Mouse (Mus musculus): ENCODE measurements around the gene Colgalt1.
A peak's percentile ranks its signal among the peaks of the same experiment; 100 is the strongest.

Gene Colgalt1

DNA sequence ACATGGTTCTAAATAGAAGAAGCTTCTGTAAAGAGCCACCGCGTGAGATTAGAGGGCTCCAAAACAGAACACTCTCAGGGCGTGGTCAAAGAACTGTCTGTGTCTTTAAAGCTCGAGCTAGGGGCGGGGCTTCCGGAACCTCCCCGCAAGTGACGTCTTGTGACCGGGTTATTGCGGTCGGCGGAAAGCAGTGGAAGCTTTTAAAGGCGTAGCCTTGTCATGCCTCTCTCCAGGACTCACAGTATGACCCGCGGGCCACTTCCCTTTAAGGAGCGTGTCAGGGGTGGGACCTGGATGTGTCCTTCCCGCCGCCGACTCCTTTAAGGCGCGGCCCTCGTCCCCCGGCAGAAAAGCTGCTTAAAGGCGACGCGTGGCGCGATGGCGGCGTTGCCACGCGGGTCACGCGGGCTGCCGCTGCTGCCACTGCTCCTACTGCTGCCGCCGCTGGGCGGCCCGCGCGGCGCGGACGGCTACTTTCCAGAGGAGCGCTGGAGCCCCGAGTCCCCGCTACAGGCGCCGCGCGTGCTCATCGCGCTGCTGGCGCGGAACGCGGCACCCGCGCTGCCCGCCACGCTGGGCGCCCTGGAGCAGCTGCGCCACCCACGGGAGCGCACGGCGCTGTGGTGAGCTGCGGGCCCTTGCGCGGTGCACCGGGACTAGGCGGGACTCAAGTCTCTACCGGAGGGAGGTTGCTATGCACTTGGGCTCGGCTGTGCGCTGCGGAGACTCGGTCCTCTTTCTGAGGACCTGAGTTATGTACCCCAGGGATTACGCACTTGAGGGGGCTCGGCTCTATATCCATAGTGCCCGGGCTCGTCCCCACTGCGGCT, at the start of gene Colgalt1:
Gene Colgalt1, plus strand, starts transcription at position 177 of the 830 bp plus-strand sequence.
- Histone ChIP-seq H3K4me1 (replicated peaks; ENCODE audit: low read depth, low read length) (peaks cover 45% of the 10 kb centered on the region), H3K27me3 (ENCODE audit: insufficient read depth, low read length) (no peaks in the 10 kb centered on the region), H3K4me3 (replicated peaks; ENCODE audit: low read length) (peak within 1 kb of the TSS; percentile 98), H3K9me3 (ENCODE audit: low read length) (no peaks in the 10 kb centered on the region), H3K36me3 (ENCODE audit: insufficient read depth, low read length) (peaks cover 48% of the 10 kb centered on the region)
- TF ChIP-seq NANOG (IDR thresholded peaks at IDR 0.05; ENCODE audit: borderline replicate concordance, low read length): no peak
- no peak for TF ChIP-seq POU5F1 (IDR thresholded peaks at IDR 0.05; ENCODE audit: borderline replicate concordance, low read length)

DNA sequence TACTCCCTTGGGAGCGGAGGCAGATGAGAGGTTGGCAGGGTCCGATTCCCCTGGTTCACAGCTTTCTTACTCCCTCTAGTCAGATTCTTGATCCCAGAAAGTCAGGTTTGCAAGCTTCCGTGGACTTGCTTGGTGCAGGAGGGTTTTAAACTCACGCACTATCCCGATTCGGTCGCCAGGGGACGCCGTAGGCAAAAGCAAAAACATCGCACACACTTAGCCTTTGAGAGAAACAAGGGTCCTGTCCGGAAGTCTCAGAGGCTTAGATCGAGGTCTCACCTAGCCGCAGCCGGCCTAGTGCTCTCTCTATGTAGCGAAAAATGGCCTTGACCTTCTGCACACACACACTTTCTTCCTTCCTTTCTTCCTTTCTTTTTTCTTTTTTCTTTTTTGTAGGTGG, 49.4 kb upstream of the Colgalt1 start:
- no peaks in the 10 kb centered on the region for H3K36me3 ChIP-seq (ENCODE audit: insufficient read depth, low read length)
- peaks cover 7% of the 10 kb centered on the region for H3K9me3 ChIP-seq (ENCODE audit: low read length)
- peaks cover 39% of the 10 kb centered on the region for H3K4me1 ChIP-seq (replicated peaks; ENCODE audit: low read depth, low read length)
- TF ChIP-seq NANOG (IDR thresholded peaks at IDR 0.05; ENCODE audit: borderline replicate concordance, low read length) (no peak), CTCF (conservative IDR thresholded peaks at IDR 0.05; ENCODE audit: low read length) (peak; percentile 61), POU5F1 (IDR thresholded peaks at IDR 0.05; ENCODE audit: borderline replicate concordance, low read length) (no peak)
- H3K4me3 ChIP-seq (replicated peaks; ENCODE audit: low read length): no peak overlapping the region
- H3K27me3 ChIP-seq (ENCODE audit: insufficient read depth, low read length): peaks cover 77% of the 10 kb centered on the region

DNA sequence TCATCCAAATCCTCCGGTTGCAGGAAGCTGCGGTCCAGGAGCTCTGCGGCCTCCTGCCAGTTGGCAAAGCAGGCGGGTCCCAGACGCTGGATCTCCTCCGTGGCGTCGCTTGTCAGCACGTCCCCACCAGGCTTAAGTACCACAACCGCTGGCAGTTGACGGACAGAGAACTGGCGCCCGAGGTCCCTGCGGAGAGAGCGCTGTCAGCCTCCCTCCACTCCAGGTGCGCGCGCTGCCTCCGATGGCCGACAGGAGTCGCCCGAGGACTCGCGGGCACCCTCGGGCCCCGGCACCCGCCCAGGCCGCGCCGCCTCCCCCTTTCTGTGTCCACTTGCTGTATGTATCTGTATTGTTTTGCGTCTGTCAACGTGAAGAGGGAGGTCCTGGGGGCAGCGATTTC, 48.0 kb upstream of the Colgalt1 start:
- TF ChIP-seq POU5F1 (IDR thresholded peaks at IDR 0.05; ENCODE audit: borderline replicate concordance, low read length) (no peak), NANOG (IDR thresholded peaks at IDR 0.05; ENCODE audit: borderline replicate concordance, low read length) (no peak), CTCF (conservative IDR thresholded peaks at IDR 0.05; ENCODE audit: low read length) (no peak)
- Histone ChIP-seq H3K36me3 (ENCODE audit: insufficient read depth, low read length) (no peaks in the 10 kb centered on the region), H3K9me3 (ENCODE audit: low read length) (peaks cover 7% of the 10 kb centered on the region), H3K4me1 (replicated peaks; ENCODE audit: low read depth, low read length) (peaks cover 49% of the 10 kb centered on the region), H3K4me3 (replicated peaks; ENCODE audit: low read length) (peak overlapping the region; percentile 76), H3K27me3 (ENCODE audit: insufficient read depth, low read length) (peaks cover 72% of the 10 kb centered on the region)

DNA sequence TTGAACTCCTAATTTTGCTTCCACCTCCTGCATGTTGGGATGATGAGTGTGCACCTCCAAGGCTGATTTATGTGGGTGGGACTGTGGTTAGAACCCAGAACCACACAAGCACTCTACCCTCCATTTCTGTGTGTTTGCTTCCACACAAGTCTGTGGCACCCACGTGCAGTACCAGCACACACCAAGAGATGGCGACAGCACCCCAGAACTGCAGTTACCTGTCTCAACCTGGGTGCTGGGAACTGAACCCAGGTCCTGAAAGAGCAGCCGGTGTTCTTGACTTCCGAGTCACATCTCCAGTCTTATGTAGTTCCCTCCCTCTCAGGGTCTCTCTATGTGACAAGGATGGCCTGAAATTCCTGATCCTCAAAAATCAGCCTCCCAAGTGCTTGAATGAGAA, 46.8 kb upstream of the Colgalt1 start:
- TF ChIP-seq CTCF (conservative IDR thresholded peaks at IDR 0.05; ENCODE audit: low read length) (peak; percentile 64), NANOG (IDR thresholded peaks at IDR 0.05; ENCODE audit: borderline replicate concordance, low read length) (no peak), POU5F1 (IDR thresholded peaks at IDR 0.05; ENCODE audit: borderline replicate concordance, low read length) (no peak)
- Histone ChIP-seq H3K9me3 (ENCODE audit: low read length) (peaks cover 7% of the 10 kb centered on the region), H3K4me1 (replicated peaks; ENCODE audit: low read depth, low read length) (peaks cover 56% of the 10 kb centered on the region), H3K4me3 (replicated peaks; ENCODE audit: low read length) (no peak overlapping the region), H3K27me3 (ENCODE audit: insufficient read depth, low read length) (peaks cover 67% of the 10 kb centered on the region), H3K36me3 (ENCODE audit: insufficient read depth, low read length) (no peaks in the 10 kb centered on the region)

DNA sequence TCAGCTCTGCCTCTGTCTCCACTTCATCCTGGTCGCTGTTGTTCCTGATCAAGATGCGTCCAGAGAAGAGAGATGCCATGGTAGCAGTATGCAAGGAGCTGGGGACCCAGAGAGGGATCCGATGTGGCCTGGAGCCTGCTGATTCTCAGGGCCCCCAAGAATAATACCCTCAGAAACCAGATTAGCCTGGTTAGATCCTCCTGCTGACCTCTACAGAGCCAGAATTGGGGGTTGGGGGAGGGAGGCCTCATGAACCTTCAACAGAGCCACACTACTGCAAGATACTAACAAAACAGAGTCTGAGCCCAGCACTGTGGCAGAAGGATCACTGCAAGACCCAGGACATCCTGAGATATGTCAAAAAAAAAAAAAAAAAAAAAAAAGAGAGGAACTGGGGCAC, 44.3 kb upstream of the Colgalt1 start, which contains the start of gene Nxnl1:
Gene Nxnl1, minus strand, starts transcription at position 101 of the 400 bp plus-strand sequence.
- Histone ChIP-seq H3K4me3 (replicated peaks; ENCODE audit: low read length) (peak within 1 kb of the TSS; percentile 60), H3K27me3 (ENCODE audit: insufficient read depth, low read length) (peaks cover 56% of the 10 kb centered on the region), H3K4me1 (replicated peaks; ENCODE audit: low read depth, low read length) (peaks cover 58% of the 10 kb centered on the region), H3K9me3 (ENCODE audit: low read length) (peaks cover 7% of the 10 kb centered on the region), H3K36me3 (ENCODE audit: insufficient read depth, low read length) (no peaks in the 10 kb centered on the region)
- TF ChIP-seq NANOG (IDR thresholded peaks at IDR 0.05; ENCODE audit: borderline replicate concordance, low read length) (no peak), CTCF (conservative IDR thresholded peaks at IDR 0.05; ENCODE audit: low read length) (no peak), POU5F1 (IDR thresholded peaks at IDR 0.05; ENCODE audit: borderline replicate concordance, low read length) (no peak)

DNA sequence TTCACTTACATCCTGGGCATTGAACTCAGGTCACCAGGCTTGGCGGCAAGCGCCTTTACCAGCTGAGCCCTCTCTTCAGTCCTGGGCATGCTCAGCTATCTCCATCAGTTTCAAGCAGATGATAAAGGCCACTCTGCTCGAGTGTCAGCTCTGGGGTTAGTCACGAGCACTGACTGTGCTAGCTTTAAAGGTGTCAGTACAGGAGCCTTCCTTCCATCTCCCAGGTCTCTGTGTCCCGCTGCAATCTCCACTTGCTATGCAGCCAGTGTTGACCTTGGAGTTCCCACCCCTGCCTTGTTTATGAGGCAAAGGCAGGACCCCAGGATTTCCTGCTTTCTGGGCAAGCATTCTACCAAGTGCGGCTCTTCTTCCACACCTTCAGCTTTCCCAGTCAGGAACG, 43.2 kb upstream of the Colgalt1 start:
- TF ChIP-seq NANOG (IDR thresholded peaks at IDR 0.05; ENCODE audit: borderline replicate concordance, low read length) (no peak), CTCF (conservative IDR thresholded peaks at IDR 0.05; ENCODE audit: low read length) (no peak), POU5F1 (IDR thresholded peaks at IDR 0.05; ENCODE audit: borderline replicate concordance, low read length) (no peak)
- peaks cover 58% of the 10 kb centered on the region for H3K4me1 ChIP-seq (replicated peaks; ENCODE audit: low read depth, low read length)
- no peaks in the 10 kb centered on the region for H3K36me3 ChIP-seq (ENCODE audit: insufficient read depth, low read length)
- no peak overlapping the region for H3K4me3 ChIP-seq (replicated peaks; ENCODE audit: low read length)
- peaks cover 46% of the 10 kb centered on the region for H3K27me3 ChIP-seq (ENCODE audit: insufficient read depth, low read length)
- H3K9me3 ChIP-seq (ENCODE audit: low read length): peaks cover 7% of the 10 kb centered on the region

DNA sequence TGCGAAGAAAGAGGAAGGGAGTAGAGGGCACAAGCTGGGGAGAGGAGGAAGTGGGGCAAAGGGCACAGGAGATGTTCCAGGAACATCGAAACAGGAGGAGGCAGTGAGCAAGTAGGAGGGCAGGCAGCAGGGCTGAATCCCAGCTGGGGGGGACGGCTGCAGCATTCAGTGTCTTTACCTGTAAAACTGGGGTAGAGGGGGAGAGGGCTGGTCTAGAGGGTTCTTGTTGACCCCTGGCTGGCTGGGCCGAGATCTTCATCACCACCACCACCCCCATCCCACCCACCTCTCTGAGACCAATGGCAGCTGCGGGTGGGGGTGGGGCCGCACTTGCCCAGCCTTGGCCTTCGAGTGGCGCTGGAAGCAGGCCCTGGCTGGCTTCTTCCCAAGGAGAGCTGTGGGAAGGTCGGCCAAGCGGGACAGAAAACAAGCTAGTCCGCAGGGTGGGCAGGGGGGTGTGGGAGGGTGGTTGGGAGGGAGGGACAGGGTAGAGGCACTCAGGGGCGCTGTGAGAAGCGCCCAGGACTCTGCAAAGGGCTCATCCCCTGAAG, 42.3 kb upstream of the Colgalt1 start, which contains the start of gene Slc27a1:
Gene Slc27a1, plus strand, starts transcription at position 496 of the 551 bp plus-strand sequence.
- H3K9me3 ChIP-seq (ENCODE audit: low read length): peaks cover 7% of the 10 kb centered on the region
- TF ChIP-seq CTCF (conservative IDR thresholded peaks at IDR 0.05; ENCODE audit: low read length) (no peak), POU5F1 (IDR thresholded peaks at IDR 0.05; ENCODE audit: borderline replicate concordance, low read length) (no peak), NANOG (IDR thresholded peaks at IDR 0.05; ENCODE audit: borderline replicate concordance, low read length) (no peak)
- H3K4me1 ChIP-seq (replicated peaks; ENCODE audit: low read depth, low read length): peaks cover 53% of the 10 kb centered on the region
- H3K27me3 ChIP-seq (ENCODE audit: insufficient read depth, low read length): peaks cover 39% of the 10 kb centered on the region
- peak within 1 kb of the TSS; percentile 92 for H3K4me3 ChIP-seq (replicated peaks; ENCODE audit: low read length)
- no peaks in the 10 kb centered on the region for H3K36me3 ChIP-seq (ENCODE audit: insufficient read depth, low read length)

DNA sequence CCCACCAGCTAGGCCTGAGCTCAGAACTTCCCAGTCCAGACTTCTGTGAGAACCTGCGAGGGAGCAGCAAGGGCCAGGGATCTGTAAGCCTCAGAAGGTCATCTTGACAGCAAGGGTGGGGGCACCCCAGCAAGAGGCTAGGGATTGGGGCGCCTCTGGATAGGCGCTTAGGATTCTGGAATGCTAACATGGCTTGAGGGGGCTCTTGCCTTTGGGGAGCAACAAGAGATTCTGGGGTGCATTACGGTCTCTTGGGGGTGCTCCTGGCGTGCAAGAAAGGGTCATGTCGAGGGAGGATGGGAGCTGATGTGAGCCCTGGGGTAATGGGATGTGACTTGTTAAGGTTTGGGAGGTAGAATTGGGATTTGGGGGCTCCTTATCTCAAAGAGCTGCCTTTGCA, 41.9 kb upstream of the Colgalt1 start:
- H3K36me3 ChIP-seq (ENCODE audit: insufficient read depth, low read length): no peaks in the 10 kb centered on the region
- H3K4me1 ChIP-seq (replicated peaks; ENCODE audit: low read depth, low read length): peaks cover 53% of the 10 kb centered on the region
- H3K9me3 ChIP-seq (ENCODE audit: low read length): peaks cover 5% of the 10 kb centered on the region
- peaks cover 35% of the 10 kb centered on the region for H3K27me3 ChIP-seq (ENCODE audit: insufficient read depth, low read length)
- no peak for TF ChIP-seq POU5F1 (IDR thresholded peaks at IDR 0.05; ENCODE audit: borderline replicate concordance, low read length)
- TF ChIP-seq NANOG (IDR thresholded peaks at IDR 0.05; ENCODE audit: borderline replicate concordance, low read length): no peak
- TF ChIP-seq CTCF (conservative IDR thresholded peaks at IDR 0.05; ENCODE audit: low read length): no peak
- peak overlapping the region; percentile 92 for H3K4me3 ChIP-seq (replicated peaks; ENCODE audit: low read length)
